Mouse (Mus musculus): Measurements from ENCODE around the gene Cmtm2b.
"Not testable (repeated sequence)": the region's sequence is repeated elsewhere in the genome, so short reads cannot be mapped to it uniquely, and the experiment has no call there.

Gene Cmtm2b

GRCm38 (mm10) chr8:104321930-104322329 is at the start of gene Cmtm2b:
Gene Cmtm2b (plus strand): TSS chr8:104322230.
- DNase-seq (ENCODE audit: low spot score in 2 of 2), result not testable (repeated sequence)

DNA sequence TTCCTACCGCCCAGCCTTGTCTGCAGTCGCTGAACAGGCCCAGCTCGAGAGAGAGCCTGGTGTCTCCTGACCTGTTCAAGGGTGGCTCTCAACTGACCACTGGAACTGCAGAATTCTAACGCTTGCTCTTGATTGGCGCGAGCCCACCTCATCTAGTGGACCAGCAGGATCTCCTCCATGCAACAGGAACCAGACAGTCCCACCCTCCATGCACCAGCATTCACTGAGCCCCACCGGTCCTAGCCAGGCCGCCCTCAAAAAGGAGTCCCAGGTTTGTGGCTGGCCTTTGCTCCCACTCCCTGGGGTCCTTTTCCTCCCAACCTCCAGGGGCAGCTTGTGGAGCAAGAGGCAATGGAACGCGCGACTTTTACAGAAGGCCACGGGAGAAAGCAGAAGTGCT is 28.9 kb upstream of the Cmtm2b start, which contains the start of gene Cmtm2a:
Gene Cmtm2a, minus strand, starts transcription at position 101 of the 400 bp plus-strand sequence.
- DNase-seq (ENCODE audit: low spot score in 2 of 2), result not testable (repeated sequence)

GRCm38 (mm10) chr8:104294396-104294795 is 27.6 kb upstream of the Cmtm2b start:
- DNase-seq (ENCODE audit: low spot score in 2 of 2), result no peak

GRCm38 (mm10) chr8:104301577-104301976 is 20.5 kb upstream of the Cmtm2b start:
- DNase-seq (ENCODE audit: low spot score in 2 of 2), result peak; percentile 27 to 32

- DNase-seq (ENCODE audit: low spot score in 2 of 2), result not testable (repeated sequence)
Measured at GRCm38 (mm10) chr8:104302536-104302935, 19.5 kb upstream of the Cmtm2b start.

DNA sequence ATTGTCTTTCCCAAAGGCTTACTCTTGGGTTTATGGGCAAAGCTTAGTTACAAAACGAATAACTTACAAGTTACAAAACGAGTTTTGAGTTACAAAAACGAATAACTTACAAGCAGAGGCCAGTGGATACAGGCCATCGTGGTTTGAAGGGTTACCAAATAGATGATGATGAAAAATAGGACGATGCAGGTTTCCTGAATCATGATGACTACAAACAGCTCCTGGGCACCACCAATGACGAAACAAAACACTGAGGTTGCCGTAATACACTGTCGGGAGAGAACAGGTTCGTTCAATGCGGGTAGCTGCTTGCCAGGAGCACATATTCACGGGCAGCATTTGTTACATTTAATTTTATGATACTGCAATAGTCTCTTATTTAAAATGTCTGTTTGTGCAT is 17.1 kb upstream of the Cmtm2b start:
- DNase-seq (ENCODE audit: low spot score in 2 of 2), result no peak

DNA sequence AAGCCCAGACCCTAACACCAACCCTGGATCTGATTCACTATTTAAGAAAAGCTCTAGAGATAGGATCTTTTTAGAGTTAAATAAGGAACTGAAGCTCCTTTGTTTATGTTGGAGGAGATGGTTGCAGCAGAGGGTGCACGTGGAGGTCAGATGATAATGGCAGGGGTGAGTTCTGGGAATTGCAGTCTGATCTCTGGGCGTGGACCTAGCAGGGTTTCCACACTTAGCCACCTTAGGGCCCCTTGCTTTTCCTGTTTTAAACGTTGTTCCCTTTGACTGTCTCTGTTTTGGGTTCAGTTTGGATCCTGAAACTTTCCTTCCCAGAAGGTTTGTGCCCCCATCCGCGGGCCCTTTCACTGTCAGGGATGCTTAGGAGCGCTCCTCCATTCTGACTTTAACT is 13.7 kb upstream of the Cmtm2b start:
- not testable (repeated sequence) for DNase-seq (ENCODE audit: low spot score in 2 of 2)

DNA sequence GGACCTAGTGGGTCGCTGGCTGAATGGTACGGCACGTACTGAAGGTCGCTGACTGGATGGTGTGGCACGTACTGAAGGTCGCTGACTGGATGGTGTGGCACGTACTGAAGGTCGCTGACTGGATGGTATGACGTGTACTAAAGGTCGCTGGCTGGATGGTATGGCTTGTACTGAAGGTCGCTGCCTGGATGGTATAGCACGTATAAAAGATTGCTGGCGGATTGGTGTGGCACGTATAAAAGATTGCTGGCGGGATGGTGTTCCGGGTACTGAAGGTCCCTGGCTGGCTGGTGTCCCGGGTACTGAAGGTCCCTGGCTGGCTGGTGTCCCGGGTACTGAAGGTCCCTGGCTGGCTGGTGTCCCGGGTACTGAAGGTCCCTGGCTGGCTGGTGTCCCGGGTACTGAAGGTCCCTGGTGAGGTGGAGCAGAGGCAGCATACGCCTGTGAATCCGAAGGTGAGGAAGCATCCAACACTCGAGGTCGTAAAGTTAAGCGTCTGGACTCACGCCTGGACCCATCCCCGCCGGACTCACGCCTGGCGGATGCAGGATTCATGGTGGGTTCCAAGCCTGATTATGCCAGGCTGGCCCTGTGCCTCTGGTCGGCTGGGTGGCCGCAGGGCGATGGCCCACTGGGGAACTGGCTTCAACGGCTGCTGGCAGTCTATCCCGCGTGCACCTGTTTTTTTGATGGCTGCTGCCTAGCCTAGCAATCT is 12.4 kb upstream of the Cmtm2b start, which contains the start of the genes Gm45711 and Cmtm1:
Gene Gm45711, minus strand, starts transcription at position 641 of the 715 bp plus-strand sequence.
Gene Cmtm1, minus strand, starts transcription at position 705 of the 715 bp plus-strand sequence.
- peak; percentile 33 to 47 for DNase-seq (ENCODE audit: low spot score in 2 of 2)

DNA sequence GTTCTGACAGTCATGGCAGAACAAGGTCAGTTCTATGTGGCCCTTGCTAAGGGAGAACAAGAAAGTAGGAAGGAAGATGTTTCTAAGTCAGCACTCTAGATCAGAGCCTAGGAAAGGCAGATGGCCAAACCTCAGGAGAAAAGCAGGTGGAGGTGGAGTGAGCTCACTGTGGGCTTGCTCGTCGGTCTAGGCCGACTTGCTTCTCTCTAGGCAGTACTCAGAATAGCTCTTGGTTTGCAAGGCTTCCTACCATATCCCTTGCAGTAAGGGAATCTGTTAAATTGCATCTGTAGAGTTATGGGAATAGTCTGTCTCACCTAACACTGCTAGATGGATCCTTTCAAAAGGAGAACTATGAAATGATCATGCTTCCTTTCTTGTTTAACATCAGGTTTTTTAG is 10.0 kb upstream of the Cmtm2b start:
- DNase-seq (ENCODE audit: low spot score in 2 of 2), result not testable (repeated sequence)

DNA sequence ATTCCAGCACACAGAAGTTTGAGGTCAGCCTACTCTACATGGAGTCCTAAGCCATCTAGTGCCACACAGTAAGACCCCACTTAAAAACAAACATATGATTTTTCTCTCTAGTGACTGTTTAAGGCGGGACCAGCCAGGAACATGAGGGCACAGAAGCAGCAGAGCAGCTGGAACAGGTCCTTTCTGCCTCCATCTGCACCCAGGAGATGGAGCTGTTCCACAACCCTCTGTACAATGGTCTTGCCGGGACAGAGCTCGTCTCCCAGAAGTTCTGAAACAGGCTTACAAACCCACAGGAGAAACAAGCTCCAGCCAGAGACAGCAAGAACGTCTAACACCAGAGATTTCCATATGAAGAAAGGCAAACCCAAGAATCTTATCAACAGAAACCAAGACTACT is 8.7 kb upstream of the Cmtm2b start:
- DNase-seq (ENCODE audit: low spot score in 2 of 2), result peak in 1 of 2 experiments; percentile 36

- not testable (repeated sequence) for DNase-seq (ENCODE audit: low spot score in 2 of 2)
Measured at GRCm38 (mm10) chr8:104321267-104321666, 763 bp upstream of the Cmtm2b start, which contains the start of gene Gm11020. Gene Gm11020 (plus strand): TSS chr8:104321567.

GRCm38 (mm10) chr8:104332665-104333631 is 10.9 kb downstream of the Cmtm2b start:
- peak in 1 of 2 experiments; percentile 7 for DNase-seq (ENCODE audit: low spot score in 2 of 2)

GRCm38 (mm10) chr8:104333786-104334185 is 11.8 kb downstream of the Cmtm2b start:
- DNase-seq (ENCODE audit: low spot score in 2 of 2), result peak in 1 of 2 experiments; percentile 15

DNA sequence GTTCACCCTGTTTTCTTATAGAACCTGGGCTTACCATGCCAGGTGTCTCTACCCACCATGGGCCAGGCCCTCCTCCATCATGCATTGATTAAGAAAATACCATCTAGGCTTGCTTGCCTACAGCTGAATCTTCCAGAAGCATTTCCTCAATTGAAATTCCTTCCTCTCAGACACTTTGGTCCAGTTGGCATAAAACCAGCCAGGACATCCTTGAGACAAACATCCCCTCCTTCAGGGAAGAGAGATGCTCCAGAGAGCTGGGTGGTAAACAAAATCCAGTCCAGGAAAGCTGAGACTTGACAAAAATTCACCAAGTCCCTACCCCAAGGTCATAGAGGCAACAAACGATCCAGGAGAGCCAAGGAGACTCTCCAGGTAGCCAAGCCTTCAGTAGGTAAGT is 12.2 kb downstream of the Cmtm2b start:
- DNase-seq (ENCODE audit: low spot score in 2 of 2), result peak in 1 of 2 experiments; percentile 10

DNA sequence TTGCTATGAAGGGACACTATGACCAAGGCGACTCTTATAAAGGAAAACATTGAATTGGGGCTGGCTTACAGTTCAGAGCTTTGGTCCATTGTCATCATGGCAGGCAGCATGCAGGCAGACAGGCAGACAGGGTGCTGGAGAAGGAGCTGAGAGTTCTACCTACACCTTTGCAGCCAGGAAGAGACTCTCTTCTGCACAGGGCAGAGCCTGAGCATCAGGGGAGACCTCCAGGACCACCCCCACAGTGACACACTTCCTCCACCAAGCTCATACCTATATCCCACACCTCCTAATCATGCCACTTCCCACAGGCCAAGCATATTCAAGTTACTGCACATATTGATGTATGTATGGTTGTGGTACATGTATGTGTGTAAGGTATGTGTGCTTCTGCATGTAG is 14.8 kb downstream of the Cmtm2b start:
- peak in 1 of 2 experiments; percentile 13 for DNase-seq (ENCODE audit: low spot score in 2 of 2)

DNA sequence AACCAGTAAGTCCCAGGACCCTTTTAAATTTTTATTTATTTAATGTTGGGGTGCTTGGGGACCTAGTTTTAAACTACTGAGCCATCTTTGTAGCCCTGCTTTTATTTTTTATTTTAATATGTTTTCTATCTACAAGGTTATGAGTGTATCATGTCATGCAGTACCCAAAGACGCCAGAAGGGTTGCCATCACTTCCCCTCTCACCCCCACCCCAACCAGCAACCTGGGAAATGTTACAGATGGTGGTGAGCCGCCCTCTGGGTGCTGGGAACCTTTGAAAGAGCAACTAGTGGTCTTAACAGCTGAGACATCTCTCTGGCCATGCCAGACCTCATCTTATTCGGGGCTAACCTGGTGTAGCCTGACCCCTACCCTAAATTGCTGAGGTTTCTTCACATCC is 15.9 kb downstream of the Cmtm2b start:
- peak in 1 of 2 experiments; percentile 15 for DNase-seq (ENCODE audit: low spot score in 2 of 2)

DNA sequence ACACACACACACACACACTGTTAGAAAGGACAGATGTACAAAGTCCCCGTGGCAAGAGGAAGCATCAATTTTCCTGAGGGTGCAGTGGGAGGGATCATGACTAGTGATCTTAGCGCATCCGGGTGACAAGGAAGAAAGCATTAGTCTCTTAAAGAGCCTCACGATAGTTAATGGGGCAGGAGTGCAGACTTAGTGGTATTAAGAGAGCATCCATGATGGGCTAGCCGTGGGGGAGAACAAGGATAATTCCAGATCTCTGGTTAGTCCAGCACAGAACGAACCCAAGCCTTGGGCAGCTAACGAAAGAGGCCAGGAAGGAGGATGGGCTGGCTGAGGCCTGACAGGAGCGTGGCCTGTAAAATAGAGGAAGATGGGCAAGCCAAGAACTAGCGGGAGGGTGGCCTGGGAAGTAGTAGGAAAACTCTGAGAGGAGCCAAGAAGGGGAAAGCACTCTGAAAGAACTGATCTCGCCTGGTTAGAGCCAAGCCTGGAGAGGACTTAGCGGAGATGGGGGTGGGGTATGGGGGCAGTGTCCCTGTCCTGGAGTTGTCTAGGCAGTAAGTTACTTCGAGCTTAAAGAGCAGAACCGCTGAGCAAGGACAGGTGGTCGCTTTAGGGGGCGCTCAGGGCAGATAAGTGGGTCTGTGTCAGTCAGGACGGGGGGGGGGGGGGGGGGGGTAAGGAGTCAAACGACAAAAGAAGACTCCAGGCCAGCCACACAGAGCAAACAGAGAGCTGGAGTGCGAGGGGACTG is 17.4 kb downstream of the Cmtm2b start, which contains the start of gene Cmtm3:
Gene Cmtm3, plus strand, starts transcription at position 182 of the 754 bp plus-strand sequence.
- peak; percentile 54 to 58 for DNase-seq (ENCODE audit: low spot score in 2 of 2)

GRCm38 (mm10) chr8:104339983-104340232 is 17.9 kb downstream of the Cmtm2b start:
- DNase-seq (ENCODE audit: low spot score in 2 of 2), result no peak

- peak; percentile 80 to 82 for DNase-seq (ENCODE audit: low spot score in 2 of 2)
Measured at GRCm38 (mm10) chr8:104340233-104341105, 18.4 kb downstream of the Cmtm2b start.

GRCm38 (mm10) chr8:104341106-104341561 is 19.1 kb downstream of the Cmtm2b start:
- DNase-seq (ENCODE audit: low spot score in 2 of 2), result peak; percentile 71 to 73

Data from right cerebral cortex, postnatal 10 days (tissue).